Mouse (Mus musculus): Measurements from ENCODE around the gene Herc1.

DNA sequence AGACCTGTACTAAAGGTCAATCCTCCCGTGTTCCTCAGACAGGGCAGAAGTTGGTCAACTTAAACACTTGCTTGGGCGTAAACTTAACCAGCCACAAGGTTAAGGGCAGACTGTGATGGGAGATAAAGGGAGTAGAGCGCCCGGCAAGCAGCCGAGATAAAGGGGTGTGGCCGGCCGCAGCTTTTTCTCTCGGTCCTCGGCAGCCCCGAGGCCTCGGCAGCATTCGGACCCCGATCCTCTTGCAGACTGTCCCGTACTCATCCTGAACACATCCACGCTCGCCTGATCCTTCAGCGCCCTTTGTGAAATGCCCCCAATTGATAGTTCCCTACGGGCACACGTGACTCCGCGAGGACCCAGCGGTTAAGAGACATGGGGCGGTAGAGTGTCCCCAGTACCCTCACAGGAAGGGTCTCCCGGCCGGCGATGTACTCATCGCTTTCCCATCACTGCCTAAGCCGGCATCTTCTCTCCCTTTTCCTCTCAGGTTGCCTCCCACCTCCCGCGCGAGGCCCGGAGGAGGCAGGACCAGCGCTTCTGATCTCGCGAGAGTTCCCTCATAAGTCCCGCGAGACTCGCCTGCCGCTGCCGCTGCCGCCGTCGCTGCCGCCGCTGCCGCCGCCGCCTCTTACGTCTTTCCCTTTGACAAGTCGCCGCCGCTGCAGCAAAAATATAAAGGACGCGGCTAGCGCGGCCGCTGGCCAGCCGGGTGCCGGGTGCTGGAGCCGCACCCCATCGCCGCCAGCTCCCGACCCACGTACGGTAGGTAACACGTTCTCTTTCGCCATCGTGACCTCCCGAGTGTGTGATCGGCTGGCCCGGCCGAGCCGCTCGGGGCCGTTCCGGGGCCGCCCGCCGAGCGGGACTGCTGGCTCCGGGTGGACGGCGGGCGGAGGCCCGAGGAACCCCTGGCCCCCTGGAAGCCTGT lies at the start of gene Herc1:
- TF ChIP-seq CTCF (IDR thresholded peaks at IDR 0.05; ENCODE audit: borderline replicate concordance, extremely low read depth, insufficient read depth, insufficient read length) (no peak), POLR2A (IDR thresholded peaks at IDR 0.05; ENCODE audit: borderline replicate concordance, extremely low read depth, insufficient read depth, insufficient read length, poor library complexity, severe bottlenecking) (peak; percentile 33; the same call in 1 of the 2 replicates)

Data from brain, embryonic 14.5 days (tissue).